Mouse (Mus musculus) liver, postnatal 0 days (tissue): Measurements from ENCODE around the gene Slfn14.

Source experiments
- CTCF ChIP-seq: sonication (generic); IDR thresholded peaks from 2 replicates; pipeline ENCODE4 v1.5.1; 2016; ENCODE audit warnings: antibody characterized with exemption, low read depth
- EP300 ChIP-seq: IDR thresholded peaks from 2 replicates; pipeline ENCODE4 v1.6.1; 2016; ENCODE audit warnings: antibody characterized with exemption, low read depth, mild to moderate bottlenecking

DNA sequence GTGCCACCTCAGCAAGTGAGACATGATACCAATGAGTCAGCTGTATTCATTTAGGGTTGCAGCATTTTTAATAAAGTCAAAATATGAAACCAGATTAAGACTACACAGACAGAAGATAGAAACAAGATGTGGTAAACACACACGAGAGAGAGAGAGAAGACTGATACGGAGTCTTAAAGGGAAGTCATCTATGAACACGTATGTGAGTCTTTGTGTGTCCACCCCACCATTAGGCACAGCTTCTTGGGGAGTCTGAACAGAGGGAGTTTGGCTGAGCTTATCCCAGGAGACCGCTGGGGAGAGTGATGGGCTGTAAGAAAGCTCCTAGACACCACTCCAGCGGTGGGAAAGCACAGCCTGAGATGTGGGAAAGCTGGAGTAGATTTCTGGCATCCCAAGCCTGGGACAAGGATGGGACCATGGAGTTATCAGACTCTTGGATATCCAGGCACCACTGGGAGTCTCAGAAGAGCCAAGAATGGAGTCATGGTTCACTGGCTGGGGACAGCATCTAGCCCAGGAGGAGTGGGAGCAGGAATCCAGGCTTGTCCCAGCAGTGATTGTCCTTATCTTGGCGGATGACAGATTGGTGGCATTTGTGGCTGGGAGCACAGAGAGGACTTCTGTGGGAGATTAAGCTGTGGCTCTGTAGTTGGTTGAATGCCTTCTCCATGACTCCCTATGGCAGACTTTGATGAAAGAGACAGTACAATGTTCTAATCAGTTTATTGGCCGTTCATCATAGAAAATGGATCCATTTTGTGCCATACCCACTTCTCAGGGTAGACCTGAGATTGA, 58.4 kb downstream of the Slfn14 start:
- no peak for TF ChIP-seq CTCF
- TF ChIP-seq EP300: no peak
